Comparison of ENCODE assay signal across 23 mouse cellular contexts in the genomic region with DNA sequence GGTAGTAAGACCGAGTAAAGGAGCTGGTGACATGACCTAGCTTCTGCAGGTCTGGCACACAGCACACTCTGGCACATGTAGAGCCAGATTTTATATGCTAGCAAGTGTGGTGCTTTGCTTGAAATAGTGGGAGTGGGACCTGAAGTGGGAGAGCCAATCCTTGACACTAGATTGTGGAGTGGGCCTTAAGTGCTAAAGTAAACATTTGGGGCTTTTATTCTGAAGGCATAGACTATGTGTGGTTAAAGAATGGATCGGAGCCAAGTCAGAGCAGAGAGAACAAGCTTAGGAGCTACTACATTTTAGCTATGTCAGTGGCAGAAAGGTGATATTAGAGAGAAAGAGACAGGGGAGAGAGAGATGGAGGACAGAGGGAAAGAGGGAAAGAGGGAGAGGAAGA.
DNase-seq lines count a peak whose midpoint lies in the region; ATAC-seq and TF ChIP-seq lines count a peak whose summit lies in the region.
"Had no signal": no experiment of that assay in that cellular context is flagged by ENCODE, and none has a peak within 500 bp of the region (broad histone marks: within the 10 kb centered on the region; RNA-seq: fewer than 3 reads in every experiment).

No protein-coding gene starts in this region.

- no peak overlapping the region for H3K4me3 ChIP-seq in embryonic facial prominence, embryonic 14.5 days (ENCODE audit: low read depth, low read length)
- H3K4me3 ChIP-seq in embryonic facial prominence, embryonic 10.5 days: no peak overlapping the region
- no peak overlapping the region for H3K4me3 ChIP-seq in lung, embryonic 15.5 days
- no peak overlapping the region for H3K4me3 ChIP-seq in lung, adult 2 months (replicated peaks; ENCODE audit: extremely low read depth, low read depth, low read length)
- H3K4me3 ChIP-seq in lung, postnatal 0 days (ENCODE audit: low read depth, low read length): no peak overlapping the region
- H3K4me3 ChIP-seq: embryonic facial prominence, embryonic 15.5 days; erythroblast, embryonic 14.5 days; forebrain, embryonic 10.5 days; gastrocnemius, adult 2 months; heart, embryonic 10.5 days; hindbrain, embryonic 13.5 days had no signal

- peak; percentile 1 for DNase-seq in embryonic facial prominence, embryonic 14.5 days (ENCODE audit: low spot score)
- DNase-seq in embryonic facial prominence, embryonic 10.5 days (ENCODE audit: low spot score): no peak
- no peak for DNase-seq in lung, adult 2 months
- peak; percentile 45 for DNase-seq in lung, postnatal 0 days (ENCODE audit: low spot score)
- peak; percentile 15 for DNase-seq in lung, postnatal 36 days
- no peak for DNase-seq in kidney, adult 8-10 months
- DNase-seq in cerebellum, postnatal 14 days: no peak
- DNase-seq: adrenal gland, postnatal 10 days; cerebellum, adult 11-12 months; cerebellum, adult 9-10 months; cerebellum, postnatal 36 days; gastrocnemius, adult 2 months; gastrocnemius, postnatal 25 days; heart, adult 11 months; heart, postnatal 4 days had no signal

- H3K4me1 ChIP-seq in embryonic facial prominence, embryonic 14.5 days (ENCODE audit: control insufficient read depth, insufficient read depth, low read length): no peaks in the 10 kb centered on the region
- H3K4me1 ChIP-seq in embryonic facial prominence, embryonic 10.5 days: no peaks in the 10 kb centered on the region
- no peaks in the 10 kb centered on the region for H3K4me1 ChIP-seq in lung, embryonic 15.5 days
- H3K4me1 ChIP-seq in lung, adult 2 months (ENCODE audit: control insufficient read depth, insufficient read depth, low read length): no peaks in the 10 kb centered on the region
- no peaks in the 10 kb centered on the region for H3K4me1 ChIP-seq in lung, postnatal 0 days (ENCODE audit: insufficient read depth, low read depth, low read length)
- H3K4me1 ChIP-seq: embryonic facial prominence, embryonic 15.5 days; forebrain, embryonic 10.5 days; heart, embryonic 10.5 days; hindbrain, embryonic 13.5 days had no signal

- H3K4me2 ChIP-seq in embryonic facial prominence, embryonic 14.5 days (ENCODE audit: low read depth, low read length): no peak overlapping the region
- H3K4me2 ChIP-seq in lung, embryonic 15.5 days: no peak overlapping the region
- H3K4me2 ChIP-seq in lung, postnatal 0 days (replicated peaks; ENCODE audit: low read depth, low read length): no peak overlapping the region
- H3K4me2 ChIP-seq: embryonic facial prominence, embryonic 15.5 days; hindbrain, embryonic 13.5 days had no signal

- no peak for TF ChIP-seq POLR2A in lung, adult 2 months (IDR thresholded peaks at IDR 0.05; ENCODE audit: borderline replicate concordance, extremely low read depth, low read depth, low read length)

- H3K27me3 ChIP-seq in embryonic facial prominence, embryonic 14.5 days (replicated peaks; ENCODE audit: control insufficient read depth, insufficient read depth, low read length): no peaks in the 10 kb centered on the region; the same call in 1 of the 2 replicates
- peaks cover 76% of the 10 kb centered on the region for H3K27me3 ChIP-seq in embryonic facial prominence, embryonic 10.5 days (replicated peaks; ENCODE audit: low read depth, poor library complexity, severe bottlenecking)
- H3K27me3 ChIP-seq in lung, embryonic 15.5 days: no peaks in the 10 kb centered on the region; the same call in 1 of the 2 replicates
- H3K27me3 ChIP-seq in lung, postnatal 0 days (replicated peaks; ENCODE audit: insufficient read depth, low read length): no peaks in the 10 kb centered on the region
- H3K27me3 ChIP-seq: CH12.LX; embryonic facial prominence, embryonic 15.5 days had no signal

- ATAC-seq in embryonic facial prominence, embryonic 14.5 days (ENCODE audit: low read depth): no peak
- ATAC-seq in lung, embryonic 15.5 days (ENCODE audit: borderline replicate concordance, extremely low read depth, low FRiP score, low TSS enrichment): peak; percentile 89
- ATAC-seq in lung, postnatal 0 days: peak; percentile 75
- ATAC-seq: hindbrain, postnatal 0 days had no signal

- 86% methylated on average over 2 of the region's 2 CpGs for WGBS in embryonic facial prominence, embryonic 14.5 days
- 84% methylated on average over 2 of the region's 2 CpGs for WGBS in embryonic facial prominence, embryonic 10.5 days
- 38% methylated on average over 2 of the region's 2 CpGs for WGBS in lung, embryonic 15.5 days
- WGBS in lung, adult 2 months: 63% methylated on average over 2 of the region's 2 CpGs
- 42% methylated on average over 2 of the region's 2 CpGs for WGBS in lung, postnatal 0 days

- 0 out of 2 replicates have a peak, but pooled peaks have one; percentile 25 for TF ChIP-seq EP300 in lung, postnatal 0 days (IDR thresholded peaks at IDR 0.05)

- no peak for TF ChIP-seq CTCF in lung, adult 2 months (IDR thresholded peaks at IDR 0.05; ENCODE audit: insufficient read depth, low read length)
- no peak for TF ChIP-seq CTCF in lung, postnatal 0 days (IDR thresholded peaks at IDR 0.05)

- H3K9ac ChIP-seq in embryonic facial prominence, embryonic 14.5 days (ENCODE audit: low read depth, low read length): no peak overlapping the region
- H3K9ac ChIP-seq in lung, embryonic 15.5 days: no peak overlapping the region
- no peak overlapping the region for H3K9ac ChIP-seq in lung, postnatal 0 days (replicated peaks; ENCODE audit: low read depth)
- H3K9ac ChIP-seq: embryonic facial prominence, embryonic 15.5 days; hindbrain, embryonic 13.5 days had no signal

- H3K36me3 ChIP-seq in embryonic facial prominence, embryonic 14.5 days (ENCODE audit: control insufficient read depth, insufficient read depth, low read length): no peaks in the 10 kb centered on the region
- H3K36me3 ChIP-seq in embryonic facial prominence, embryonic 10.5 days (replicated peaks): no peaks in the 10 kb centered on the region
- H3K36me3 ChIP-seq in lung, embryonic 15.5 days: no peaks in the 10 kb centered on the region
- H3K36me3 ChIP-seq in lung, postnatal 0 days (ENCODE audit: insufficient read depth, low read length): no peaks in the 10 kb centered on the region
- H3K36me3 ChIP-seq: embryonic facial prominence, embryonic 15.5 days; forebrain, embryonic 10.5 days; heart, embryonic 10.5 days; hindbrain, embryonic 13.5 days had no signal

- H3K27ac ChIP-seq in embryonic facial prominence, embryonic 14.5 days (replicated peaks; ENCODE audit: low read depth, low read length): no peak overlapping the region
- no peak overlapping the region for H3K27ac ChIP-seq in embryonic facial prominence, embryonic 10.5 days (replicated peaks)
- H3K27ac ChIP-seq in lung, embryonic 15.5 days: no peak overlapping the region
- H3K27ac ChIP-seq in lung, postnatal 0 days (ENCODE audit: low read length): no peak overlapping the region
- H3K27ac ChIP-seq: embryonic facial prominence, embryonic 15.5 days; forebrain, embryonic 10.5 days; gastrocnemius, adult 2 months; heart, embryonic 10.5 days; hindbrain, embryonic 13.5 days; hindbrain, postnatal 0 days had no signal

- H3K9me3 ChIP-seq in embryonic facial prominence, embryonic 14.5 days (ENCODE audit: control insufficient read depth, low read length): no peaks in the 10 kb centered on the region
- no peaks in the 10 kb centered on the region for H3K9me3 ChIP-seq in embryonic facial prominence, embryonic 10.5 days
- no peaks in the 10 kb centered on the region for H3K9me3 ChIP-seq in lung, embryonic 15.5 days
- H3K9me3 ChIP-seq in lung, postnatal 0 days (ENCODE audit: low read length): no peaks in the 10 kb centered on the region
- H3K9me3 ChIP-seq: embryonic facial prominence, embryonic 15.5 days; forebrain, embryonic 10.5 days; heart, embryonic 10.5 days; hindbrain, embryonic 13.5 days had no signal

Comparison
In these comparisons a context has a peak if more than half of its experiments do, and no peak if none do; other contexts are left out.
1. DNase-seq: peak in embryonic facial prominence, embryonic 14.5 days (single experiment), lung, postnatal 0 days (single experiment) and lung, postnatal 36 days (single experiment); none in embryonic facial prominence, embryonic 10.5 days (single experiment), lung, adult 2 months (single experiment), kidney, adult 8-10 months (0 of 2) and cerebellum, postnatal 14 days (0 of 2).